Mouse (Mus musculus) lung, postnatal 10 days (tissue): ENCODE results near the gene Erc1.

Experiments used
- DNase-seq: peaks from one replicate; pipeline ENCODE4 v3.0.0; 2021

The Erc1 gene

DNA sequence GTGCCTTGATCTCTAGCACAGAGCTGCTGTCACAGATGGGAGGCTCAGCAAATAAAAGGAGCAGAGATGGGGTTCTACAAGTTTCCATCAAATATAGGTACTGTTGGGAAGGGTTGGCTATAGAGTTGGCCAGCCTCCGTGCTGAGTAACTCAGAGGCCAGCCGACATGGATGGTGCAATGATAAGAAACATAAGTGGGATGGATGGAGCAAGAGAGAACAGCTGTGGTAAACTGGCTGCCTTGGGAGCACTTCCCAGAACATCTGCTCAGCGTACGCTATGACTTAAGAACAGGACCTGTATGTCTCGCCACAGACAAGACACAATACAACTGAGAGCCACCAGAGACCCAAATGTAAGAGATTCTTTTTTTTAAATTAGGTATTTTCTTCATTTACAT, 264.8 kb downstream of the Erc1 start:
- no peak for DNase-seq

GRCm38 (mm10) chr6:119576706-119577105, 271.3 kb downstream of the Erc1 start:
- DNase-seq, result no peak

DNA sequence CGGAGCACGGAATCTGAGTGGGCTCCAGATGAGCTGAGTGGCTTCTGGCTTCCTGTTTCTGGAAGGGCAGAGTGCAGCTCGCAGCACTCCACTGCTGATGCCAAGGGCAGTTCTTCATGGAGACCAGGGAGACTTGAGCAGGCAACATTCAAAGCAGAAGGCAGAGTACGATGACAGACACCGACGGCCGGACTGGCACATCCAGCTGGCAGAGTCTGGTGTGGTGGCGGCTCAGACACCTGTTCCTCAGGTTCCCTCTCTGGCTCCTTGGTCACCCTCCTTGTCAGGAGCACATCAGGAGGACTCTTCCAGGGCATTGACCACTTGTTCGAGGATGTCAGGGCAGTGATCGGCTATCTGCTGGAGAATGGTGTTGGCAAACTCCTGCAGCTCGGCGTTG, 272.6 kb downstream of the Erc1 start:
- no peak for DNase-seq

- peak; percentile 45 for DNase-seq
These were observed 275.7 kb downstream of the Erc1 start for GRCm38 (mm10) chr6:119572296-119572695.

- peak; percentile 26 for DNase-seq
These were observed 277.2 kb downstream of the Erc1 start for GRCm38 (mm10) chr6:119570797-119571196.

GRCm38 (mm10) chr6:119568339-119568738, 279.6 kb downstream of the Erc1 start:
- no peak for DNase-seq

- peak; percentile 44 for DNase-seq
These were observed 282.3 kb downstream of the Erc1 start for GRCm38 (mm10) chr6:119565451-119566379.

DNA sequence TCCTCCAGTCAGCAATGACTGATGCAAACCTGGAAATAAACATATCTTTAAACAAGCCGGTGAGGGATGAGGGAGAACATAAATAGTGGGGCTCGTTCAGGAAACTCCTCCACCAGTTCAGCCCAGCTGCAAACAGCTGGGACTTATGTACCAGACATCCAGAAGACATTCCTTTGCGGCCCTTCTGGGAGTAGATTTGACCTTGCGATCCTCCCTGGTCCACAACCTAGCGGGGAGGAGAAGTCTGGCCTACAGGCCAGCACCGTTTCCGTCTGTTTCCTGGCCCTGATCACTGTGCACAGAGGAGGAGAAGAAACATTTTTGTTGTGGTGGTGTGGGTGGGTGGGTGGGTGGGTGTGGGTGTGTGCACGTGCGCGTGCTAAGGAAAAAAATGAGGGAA, 285.4 kb downstream of the Erc1 start:
- peak; percentile 25 for DNase-seq

DNA sequence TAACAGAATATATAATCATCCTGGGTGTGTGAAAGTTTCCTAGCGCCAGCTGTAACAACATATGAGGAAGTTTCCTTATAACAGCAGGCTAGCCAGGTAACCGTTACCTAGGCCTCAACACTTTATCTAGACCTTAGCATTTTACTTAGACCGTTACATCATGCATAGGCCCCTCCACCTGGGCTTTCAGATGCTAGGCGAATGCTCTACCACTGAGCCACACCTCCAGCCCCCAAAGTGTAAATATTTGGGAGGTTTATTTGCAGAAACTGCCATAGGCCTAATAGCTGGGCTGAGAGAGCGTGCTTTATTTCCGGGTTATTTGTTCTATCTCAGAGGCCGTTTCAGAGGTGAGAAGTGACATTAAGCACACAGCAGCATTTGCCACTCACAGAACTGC, 289.1 kb downstream of the Erc1 start:
- no peak for DNase-seq

GRCm38 (mm10) chr6:119554439-119554838, 293.5 kb downstream of the Erc1 start:
- DNase-seq, result no peak

- no peak for DNase-seq
These were observed 303.5 kb downstream of the Erc1 start for GRCm38 (mm10) chr6:119544518-119544864.

DNA sequence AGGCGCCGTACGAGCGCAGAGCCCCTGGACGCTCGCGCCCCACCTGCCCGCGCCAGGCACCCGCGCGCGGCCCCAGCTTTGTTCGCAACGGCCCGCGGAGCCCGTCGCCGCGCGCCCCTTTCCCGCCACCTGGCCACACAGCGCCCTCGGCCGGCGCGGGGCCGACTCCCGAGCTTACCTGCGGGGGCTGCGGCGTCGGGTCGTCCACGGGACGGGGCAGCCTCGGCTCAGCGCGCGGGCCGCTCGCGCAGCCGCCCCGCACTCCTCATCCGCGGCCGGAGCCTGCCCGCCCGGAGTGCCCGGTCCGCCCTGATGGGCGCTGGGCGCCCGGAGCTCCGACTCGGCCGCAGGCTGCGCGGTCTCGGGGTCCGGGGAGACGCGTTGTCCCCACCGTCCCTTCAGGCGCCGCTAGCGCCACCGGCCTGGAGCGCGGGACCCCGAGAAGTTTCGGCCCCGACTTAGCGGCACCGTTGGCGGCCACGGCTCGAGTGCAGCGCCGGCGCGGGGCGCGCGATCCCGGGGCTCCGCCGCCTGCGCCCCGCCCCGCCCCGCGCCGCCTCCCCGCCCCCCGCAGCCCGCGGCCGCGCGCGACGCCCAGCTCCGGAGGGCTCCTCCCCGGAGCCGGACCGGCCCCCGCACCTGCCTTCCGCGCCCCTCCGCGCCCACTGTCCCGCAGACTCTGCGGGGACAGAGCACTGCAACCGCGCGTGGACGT, 304.0 kb downstream of the Erc1 start, which contains the start of gene Wnt5b:
Gene Wnt5b, minus strand, starts transcription at position 545 of the 715 bp plus-strand sequence.
- DNase-seq, result peak; percentile 19

- peak; percentile 36 for DNase-seq
These were observed 304.5 kb downstream of the Erc1 start for GRCm38 (mm10) chr6:119543456-119543802.

DNA sequence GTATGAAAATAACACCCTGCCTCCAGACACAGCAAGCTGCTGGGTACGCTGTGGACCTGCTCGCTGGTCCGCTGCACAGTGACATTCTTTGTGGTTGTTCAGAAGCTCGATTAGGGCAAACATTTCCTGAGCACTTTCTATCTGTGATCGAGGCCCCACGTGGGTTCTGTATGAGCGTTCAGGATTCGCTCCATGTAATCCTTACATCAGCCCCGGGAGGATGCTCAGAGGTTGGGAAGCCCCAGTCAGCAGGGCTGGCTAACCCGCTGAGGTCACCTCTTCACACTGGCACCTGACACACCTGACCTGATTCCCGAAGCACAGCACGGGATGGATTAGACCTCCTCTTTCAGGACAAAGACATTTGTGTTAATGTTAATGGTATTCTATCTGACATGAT, 312.1 kb downstream of the Erc1 start:
- DNase-seq, result no peak

- DNase-seq, result peak; percentile 34
These were observed 314.7 kb downstream of the Erc1 start for GRCm38 (mm10) chr6:119533170-119533709.

DNA sequence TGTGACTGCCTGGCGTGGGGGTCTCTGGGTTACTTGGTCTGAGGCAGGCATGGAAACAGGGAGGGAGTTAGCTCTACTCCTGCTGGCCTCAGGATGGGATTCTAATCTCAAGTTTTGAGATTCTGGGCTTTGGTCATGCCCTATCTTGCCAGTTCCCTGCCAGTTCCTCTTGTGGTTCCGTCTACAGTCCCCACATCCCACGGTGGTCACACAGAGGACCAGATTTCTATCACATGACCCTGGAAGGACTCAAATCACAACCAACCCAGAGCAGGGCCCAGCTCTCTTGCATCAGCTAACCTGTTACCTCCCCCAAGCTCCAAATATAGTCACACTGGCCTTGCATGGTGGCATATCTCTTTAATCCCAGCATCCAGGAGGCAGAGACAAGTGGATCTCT, 318.3 kb downstream of the Erc1 start:
- no peak for DNase-seq

GRCm38 (mm10) chr6:119526498-119526897, 321.5 kb downstream of the Erc1 start:
- no peak for DNase-seq

GRCm38 (mm10) chr6:119521931-119522391, 326.0 kb downstream of the Erc1 start:
- no peak for DNase-seq

- DNase-seq, result no peak
These were observed 326.5 kb downstream of the Erc1 start for GRCm38 (mm10) chr6:119521482-119521900.
